Mouse (Mus musculus) R1 (cell line): ENCODE measurements around the gene Depdc5.
"Not testable (repeated sequence)": the region's sequence is repeated elsewhere in the genome, so short reads cannot be mapped to it uniquely, and the experiment has no call there.

Experiments used
- DNase-seq: peaks from one replicate; pipeline ENCODE4 v3.0.0-alpha.2; 2018; ENCODE audit warnings: low read depth, low spot score

Depdc5 gene

DNA sequence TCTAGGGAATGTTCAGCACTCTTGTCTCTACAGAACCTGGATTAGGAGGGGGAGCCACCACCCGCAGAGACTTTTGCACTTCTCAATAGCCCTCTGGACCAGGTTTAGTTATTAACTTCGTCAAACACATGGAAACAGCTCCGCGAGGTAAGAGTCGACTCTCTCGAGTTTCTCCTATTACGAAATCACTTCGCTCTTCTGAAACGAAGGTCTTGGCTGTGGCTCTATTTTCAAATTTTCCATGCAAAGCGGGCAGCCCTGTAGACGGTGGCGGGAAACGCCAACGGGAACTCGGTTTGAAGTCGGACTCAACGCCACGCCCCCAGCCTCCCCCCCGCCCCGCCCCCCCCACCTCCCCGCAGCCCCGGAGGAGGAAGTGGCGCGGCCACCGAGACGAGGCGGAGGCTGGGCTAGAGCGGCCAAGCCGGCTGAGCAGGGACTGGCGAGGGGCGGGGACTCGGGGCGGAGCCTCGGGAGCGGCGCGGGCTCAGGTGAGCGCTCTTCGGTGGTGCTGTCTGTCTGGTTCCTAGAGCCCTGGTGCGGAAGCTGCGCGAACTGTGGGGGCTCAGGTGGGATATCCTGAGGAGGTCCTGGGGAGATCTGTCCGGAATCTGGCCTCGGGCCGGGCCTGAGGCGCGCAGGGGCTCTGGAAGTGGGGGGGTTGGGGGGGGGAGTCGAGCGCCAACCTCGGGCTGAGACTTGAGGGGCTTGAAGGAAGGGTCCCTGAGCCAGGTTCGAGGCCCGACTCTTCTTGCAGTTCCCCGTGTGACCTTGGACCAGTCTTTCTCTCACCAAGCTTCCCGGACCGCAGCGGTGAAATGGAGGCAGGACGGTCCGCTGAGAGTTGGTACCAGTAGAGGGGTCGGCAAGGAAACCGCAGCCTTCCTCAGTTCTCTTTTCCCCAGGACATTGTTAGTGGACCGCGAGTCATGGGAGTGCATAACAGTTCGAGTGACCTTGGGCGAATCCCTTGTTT is at the start of gene Depdc5:
Gene Depdc5 (plus strand): TSS at position 449 of the 976 bp plus-strand sequence.
- peak; percentile 95 for DNase-seq

DNA sequence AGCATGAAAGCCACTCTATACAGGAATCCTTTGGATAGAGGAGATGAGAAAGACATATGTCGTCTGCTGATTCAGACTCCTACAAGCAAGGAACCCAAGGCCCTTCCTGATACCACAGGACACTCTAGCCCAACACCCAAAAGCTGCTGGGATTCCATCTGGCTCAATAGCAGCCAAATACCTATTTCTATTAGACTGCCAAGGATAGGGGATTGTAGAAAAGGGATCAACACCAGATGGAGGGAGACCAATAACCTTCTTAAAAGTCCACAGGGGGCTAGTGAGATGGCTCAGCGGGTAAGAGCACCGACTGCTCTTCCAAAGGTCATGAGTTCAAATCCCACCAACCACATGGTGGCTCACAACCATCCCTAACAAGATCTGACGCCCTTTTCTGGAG is 48.1 kb upstream of the Depdc5 start:
- DNase-seq = no peak

DNA sequence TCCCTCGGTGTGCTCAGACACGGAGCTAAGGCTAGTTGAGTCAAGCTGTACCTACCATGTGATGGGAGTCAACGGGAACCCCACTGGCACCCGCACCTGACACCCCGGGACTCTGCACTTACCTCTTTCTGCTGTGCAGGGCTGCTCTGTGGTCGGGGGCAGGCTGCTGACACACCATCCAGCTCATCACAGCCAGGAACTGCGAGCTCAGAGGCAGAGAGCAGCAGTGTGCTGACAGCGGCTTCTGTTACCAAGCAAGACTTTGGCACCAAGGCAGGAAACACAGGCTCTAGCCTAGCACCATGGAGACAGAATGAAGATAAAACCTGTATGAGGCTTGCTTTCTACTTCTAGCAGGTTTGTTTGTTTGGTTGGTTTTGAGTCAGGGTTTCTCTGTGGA is 43.0 kb upstream of the Depdc5 start:
- DNase-seq = no peak

DNA sequence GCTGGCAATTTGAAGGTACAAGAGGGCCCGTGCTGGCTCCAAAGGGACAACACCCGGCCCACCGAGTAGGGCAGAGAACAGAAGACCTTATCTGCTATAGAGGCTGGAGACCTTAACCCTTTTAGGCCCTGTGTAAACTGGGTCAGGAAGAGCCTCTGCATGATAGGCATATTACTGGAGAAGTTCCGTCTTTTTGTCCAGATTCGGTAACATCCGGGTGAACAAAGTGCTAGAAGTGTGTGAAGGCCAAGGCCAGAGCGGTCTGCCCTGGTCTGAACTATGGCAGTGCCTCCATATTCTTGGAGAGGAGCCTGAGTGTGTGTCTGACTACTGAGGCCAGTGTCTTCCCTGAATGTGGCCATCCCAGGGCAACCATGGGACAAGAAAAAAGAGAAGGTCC is 36.5 kb upstream of the Depdc5 start, which contains the start of gene Gm20671:
Gene Gm20671 (minus strand): TSS at position 101 of the 400 bp plus-strand sequence.
- DNase-seq = no peak

DNA sequence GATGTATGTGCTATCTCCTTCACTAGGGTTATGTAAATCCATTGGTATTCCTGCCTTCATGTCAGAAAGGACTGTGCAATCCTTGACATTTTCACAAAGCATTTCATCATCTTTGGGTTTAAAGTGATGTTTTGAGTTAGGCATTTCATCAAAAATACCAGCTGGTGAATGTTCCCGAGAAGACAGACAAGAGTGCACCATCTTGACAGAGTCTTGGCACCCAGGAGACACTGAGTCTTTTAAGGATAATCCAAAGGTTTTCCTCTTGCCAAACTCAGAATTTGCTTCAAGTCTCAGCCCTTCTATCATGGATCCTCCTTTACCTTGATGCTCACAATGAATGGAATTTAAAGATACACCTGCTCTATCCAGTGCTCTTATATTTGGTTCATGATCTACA is 34.7 kb upstream of the Depdc5 start:
- DNase-seq = not testable (repeated sequence)

DNA sequence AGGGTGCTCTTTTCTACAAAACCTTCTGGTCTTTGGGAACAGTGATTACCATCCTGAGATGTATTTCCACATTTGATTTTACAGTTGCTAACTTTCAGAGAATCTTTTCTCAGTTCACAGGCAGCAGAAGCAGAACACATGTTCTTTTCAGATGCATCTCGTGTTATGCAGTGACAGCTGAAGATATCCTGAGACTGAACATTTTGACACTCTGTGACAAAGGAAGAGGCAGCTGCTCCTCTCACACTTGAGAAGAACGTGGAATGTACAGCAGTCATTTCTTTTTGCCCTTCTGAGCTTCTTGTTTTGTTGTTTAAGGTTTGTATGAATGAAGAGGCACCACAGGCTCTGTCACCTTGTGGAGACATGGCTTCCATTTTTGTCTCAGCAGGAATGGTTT is 33.4 kb upstream of the Depdc5 start:
- no peak for DNase-seq

DNA sequence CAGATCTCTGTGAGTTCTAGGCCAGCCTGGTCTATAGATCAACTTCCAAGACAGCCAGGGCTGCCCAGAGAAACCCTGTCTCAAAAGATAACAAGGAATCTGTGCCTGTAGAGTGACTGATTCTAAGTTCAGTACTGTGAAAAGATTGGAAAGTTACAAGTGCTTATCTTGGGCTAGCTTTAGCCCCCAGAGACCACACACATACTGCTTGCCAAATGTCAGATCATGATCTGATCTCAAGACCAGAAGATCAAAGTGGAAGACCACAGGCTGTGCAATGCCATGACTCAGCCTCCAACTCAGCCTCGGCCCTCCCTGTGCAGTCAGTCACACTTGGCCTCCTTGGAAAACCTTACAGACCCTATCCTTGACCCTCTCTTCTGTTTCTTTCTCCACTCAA is 29.0 kb upstream of the Depdc5 start:
- DNase-seq = no peak

DNA sequence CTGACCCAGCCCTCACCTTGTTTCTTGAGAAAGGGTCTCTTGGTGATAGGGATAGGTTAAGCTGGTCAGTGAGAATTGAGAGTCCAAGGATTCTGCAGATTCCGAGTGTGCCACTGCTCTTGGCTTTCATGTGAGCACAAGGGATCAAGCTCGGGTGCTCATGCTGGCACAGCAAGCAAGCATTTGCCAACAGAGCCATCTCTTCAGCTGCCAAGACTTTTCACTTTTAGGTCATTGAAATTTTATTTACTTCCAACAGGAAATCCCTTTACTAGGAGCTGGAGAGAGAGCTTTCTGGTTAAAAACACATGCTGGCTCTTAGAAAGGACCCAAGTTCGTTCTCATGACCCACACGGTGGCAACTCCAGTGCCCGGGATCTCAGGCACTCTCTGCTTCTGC is 26.5 kb upstream of the Depdc5 start:
- DNase-seq = no peak

DNA sequence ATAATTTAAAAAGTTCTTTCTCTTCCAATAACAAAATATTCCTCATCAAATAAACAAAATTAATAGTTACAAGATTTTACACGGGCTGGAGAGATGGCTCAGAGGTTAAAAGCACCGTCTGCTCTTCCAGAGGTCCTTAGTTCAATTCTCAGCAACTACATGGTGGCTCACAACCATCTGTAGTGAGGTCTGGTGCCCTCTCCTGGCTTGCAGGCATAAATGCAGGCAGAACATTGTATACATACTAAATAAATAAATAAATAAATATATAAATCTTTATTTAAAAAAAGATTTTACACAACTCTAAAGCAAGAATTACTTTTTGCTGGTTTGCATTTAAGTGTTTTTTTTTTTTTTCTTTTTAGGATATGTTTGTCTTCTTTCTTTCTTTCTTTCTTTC is 23.5 kb upstream of the Depdc5 start:
- DNase-seq = no peak

DNA sequence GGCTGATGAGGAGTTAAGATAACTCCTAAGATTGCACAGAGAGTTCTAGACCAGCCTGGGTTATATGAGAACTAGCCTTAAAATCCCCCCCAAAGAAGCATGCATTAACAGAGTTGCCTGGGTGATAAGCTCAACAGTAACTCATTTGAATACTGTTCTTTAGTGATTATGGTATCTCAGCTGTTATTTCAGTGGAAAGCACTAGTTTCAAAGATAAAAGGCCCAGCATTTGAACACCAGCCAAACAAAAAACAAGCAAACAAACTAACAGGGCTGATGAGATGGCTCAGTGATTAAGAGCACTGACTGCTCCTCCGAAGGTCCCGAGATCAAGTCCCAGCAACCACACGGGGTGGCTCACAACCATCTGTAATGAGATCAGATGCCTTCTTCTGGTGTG is 14.3 kb upstream of the Depdc5 start:
- DNase-seq = no peak

DNA sequence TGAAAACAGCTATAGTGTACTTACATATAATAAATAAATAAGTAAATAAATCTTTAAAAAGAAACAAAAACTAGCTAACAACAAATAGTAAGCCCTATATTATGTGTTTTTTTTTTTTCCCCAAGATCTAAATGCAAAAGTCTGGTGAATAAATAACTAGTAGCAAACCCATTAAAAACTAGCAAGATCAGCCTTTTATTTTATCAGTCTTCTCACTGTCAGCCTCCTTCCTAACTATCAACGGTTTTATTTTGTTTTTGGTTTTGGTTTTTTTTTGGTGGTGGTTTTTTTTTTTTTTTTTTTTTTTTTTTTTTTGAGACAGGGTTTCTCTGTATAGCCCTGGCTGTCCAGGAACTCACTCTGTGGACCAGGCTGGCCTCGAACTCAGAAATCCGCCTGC is 13.9 kb upstream of the Depdc5 start:
- not testable (repeated sequence) for DNase-seq

DNA sequence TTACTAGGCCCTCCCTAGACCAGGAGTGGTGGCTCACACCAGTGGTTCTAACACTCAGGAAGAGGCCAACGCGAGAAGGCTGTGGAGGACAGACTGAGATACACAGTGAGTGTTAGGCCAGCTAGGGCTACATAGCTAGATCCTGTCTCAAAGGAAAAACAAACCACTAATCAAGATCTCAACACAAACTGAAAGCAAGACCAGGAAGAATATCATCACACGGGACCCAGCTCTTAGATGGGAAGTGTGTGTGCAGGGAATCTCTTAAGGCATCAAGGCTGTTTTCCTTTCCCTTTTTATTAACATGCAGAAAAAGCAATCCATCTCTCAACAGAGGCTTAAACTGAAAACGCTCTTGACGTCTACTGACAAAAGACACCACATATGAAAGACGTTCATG is 11.5 kb upstream of the Depdc5 start:
- no peak for DNase-seq

DNA sequence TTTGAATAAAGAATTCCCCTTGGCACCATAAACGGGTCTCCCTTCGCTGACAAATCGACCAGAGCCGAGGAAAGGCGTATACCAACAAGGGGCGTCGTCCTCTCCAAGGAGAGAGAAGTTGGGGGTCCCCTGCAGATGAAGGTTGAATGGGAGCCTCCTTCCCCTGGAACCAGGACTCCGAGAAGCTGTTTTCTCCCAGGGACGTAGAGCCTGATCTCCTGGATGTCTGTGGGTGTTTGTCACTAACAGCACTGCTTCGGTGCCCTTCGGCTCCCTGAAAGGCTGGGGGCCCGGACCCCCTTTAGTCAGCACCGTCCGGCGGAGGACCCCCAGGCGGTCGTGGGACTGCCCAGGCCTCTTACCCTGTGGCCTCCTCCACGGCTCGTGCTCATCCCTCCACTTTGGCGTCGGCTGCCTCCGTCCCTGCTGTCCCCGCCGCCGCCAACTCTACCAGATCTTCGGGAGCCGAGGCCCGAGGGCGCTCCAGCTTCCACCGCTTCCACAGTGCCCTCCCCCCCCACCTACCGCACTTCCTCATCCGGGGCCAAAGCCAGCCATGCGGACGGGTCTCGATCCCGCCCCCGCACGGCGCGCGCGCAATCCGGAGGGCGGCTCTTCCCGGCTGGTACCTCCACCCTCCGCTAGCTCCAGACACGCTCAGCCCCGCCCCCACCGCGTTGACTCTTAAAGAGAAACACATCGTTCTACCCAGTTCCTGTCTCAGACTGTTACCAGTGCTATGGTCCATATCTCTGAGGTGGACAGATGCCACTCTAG is 9.6 kb upstream of the Depdc5 start, which contains the start of gene Prr14l:
Gene Prr14l (minus strand): TSS at position 526 of the 777 bp plus-strand sequence.
- DNase-seq = peak; percentile 95

DNA sequence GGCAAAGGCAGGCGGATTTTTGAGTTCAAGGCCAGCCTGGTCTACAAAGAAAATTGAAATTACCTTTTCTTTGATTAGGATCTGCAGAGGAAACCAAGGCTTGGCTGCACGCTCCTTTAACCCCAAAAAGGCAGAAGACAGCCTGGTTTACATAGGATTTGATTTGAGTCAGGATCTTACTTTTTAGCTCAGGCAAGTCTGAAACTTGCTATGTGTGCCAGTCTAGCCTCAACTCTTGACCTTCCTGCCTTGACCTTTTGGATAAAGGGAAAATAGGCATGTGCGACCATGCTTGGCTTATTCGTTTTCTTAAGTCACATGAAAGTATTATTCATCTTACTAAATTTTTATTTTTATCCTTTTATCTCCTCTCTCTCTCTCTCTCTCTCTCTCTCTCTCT is 8.7 kb upstream of the Depdc5 start:
- no peak for DNase-seq

DNA sequence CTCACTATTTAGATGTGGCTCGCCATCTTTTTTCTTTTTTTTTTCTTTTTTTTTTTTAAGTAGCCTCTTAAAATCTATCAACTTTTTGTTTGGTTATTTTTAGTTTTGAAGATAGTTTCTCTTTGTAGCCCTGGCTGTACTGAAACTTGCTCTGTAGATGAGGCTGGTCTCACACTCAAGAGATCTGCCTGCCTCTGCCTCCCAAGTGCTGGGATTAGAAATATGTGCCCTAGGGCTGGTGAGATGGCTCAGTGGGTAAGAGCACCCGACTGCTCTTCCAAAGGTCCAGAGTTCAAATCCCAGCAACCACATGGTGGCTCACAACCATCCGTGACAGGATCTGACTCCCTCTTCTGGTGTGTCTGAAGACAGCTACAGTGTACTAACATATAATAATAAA is 8.2 kb upstream of the Depdc5 start:
- DNase-seq = not testable (repeated sequence)

DNA sequence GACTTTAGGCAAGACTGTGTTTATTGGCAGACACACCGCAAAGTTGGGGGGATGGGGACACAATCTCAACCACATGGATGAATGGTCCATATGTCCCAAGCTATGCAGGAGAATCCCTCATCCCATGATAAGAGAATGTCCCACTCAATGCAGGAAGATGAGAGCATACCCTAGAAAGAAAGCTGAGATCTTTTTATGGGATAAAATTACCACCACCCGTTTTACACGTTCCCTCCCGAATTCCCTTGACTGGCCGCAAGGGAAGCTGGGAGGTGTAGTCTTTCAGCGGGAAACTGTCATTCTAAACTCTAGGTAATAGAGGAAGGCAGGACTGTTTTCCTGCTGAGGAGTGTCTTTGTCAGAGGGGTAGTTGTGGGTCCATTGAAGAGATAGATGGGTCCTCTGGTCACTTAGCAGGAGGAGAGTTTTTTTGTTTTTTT is 5.7 kb upstream of the Depdc5 start:
- peak; percentile 68 for DNase-seq

DNA sequence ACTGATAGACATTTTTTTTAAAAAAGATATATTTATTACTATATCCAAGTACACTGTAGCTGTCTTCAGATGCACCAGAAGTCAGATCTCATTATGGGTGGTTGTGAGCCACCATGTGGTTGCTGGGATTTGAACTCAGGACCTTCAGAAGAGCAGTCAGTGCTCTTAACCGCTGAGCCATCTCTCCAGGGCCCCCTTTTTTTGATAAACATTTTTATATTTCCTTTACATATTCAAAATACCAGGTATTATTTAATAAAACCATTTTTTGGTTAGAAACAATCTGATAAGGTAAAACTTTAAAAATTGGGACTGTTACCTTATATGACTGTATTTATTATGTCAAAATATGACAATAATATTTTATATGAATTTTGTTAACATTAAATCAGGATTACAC is 2.4 kb upstream of the Depdc5 start:
- DNase-seq = no peak

DNA sequence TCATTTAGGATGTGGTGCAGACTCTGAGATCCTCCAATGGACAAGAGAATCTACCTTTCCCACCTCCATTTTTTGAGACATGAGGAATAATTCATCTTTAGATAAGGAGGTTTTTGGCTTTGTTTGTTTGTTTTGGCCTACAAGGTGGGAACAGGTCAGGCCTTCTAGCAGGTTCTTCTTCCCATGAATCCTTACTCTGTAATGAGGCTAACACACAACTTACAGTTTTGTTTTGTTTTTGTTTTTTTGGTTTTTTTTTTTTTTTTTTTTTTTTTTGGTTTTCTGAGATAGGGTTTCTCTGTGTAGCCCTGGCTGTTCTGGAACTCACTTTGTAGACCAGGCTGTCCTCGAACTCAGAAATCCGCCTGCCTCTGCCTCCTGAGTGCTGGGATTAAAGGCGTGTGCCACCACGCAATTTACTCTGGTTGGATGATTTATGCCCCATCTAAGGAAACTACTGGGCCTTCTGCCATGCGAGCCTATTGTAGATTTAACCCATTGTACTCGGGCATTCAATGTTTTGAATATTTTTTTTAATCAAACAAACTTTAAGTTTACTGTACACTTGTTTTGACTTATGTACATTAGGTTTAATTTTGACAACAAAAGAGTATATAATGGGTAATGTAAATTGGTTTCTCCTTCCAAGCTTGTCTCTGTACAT is 900 bp upstream of the Depdc5 start:
- no peak for DNase-seq

DNA sequence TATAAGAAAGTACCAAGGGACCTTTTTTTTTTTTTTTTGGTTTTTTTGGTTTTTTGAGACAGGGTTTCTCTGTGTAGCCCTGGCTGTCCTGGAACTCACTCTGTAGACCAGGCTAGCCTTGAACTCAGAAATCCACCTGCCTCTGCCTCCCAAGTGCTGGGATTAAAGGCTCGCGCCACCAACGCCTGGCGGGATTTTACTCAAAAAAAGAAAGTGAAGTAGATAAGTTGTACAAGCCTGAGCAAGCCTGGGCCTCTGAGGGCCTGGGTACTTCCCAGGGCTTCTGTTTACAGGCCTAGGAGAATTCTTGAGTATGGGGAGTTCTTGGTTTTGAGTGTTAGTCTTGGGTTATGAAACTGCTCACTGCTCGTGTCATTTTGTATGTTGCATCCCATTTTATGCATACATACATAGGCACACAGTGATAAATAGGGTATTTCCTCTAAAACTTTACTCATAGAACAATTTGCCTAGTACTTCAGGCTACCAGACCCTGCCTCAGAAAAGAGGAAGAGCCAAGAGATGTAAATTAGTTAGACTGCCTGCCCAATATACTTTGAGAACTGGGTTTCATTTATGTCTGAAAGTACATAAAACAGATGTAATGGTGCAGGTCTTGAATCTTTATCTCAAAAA is 6.0 kb downstream of the Depdc5 start:
- no peak for DNase-seq

DNA sequence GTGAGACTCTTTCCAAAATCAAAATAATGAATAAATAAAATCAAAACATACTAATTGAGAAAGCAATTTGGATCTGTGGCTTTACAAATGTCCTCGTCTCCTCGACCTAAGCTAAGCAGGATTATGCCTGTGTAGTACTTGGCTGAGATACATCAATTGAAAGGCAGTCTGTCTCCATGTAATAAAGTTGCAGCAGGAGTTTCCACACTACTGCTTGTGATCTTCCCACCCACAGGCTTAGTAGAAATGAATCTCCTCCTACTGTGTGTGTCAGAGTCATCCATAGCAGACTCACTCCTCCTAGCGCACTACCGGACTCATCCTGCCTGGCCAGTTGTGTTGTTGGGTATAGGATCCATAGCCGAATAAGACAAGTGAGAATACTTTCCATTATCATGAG is 8.8 kb downstream of the Depdc5 start:
- DNase-seq = no peak

DNA sequence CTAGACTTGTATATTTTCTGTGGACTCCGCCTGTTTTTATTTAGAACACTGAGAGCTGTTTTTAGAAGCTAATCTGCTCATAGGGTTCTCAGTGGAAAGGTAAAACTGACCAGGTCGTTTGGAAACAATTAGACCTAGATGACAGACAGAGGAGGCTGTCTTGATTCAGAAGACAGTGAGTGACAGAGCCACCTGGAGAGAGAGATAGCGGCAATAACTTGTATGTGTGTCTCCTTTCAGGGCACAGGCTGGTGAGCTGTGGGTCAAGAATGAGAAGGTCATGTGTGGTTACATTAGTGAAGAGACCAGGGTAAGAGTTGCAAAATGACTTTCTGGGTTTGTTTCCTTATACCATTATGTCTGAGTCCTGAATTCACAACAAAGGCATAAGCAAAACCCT is 23.2 kb downstream of the Depdc5 start:
- no peak for DNase-seq
